Mouse (Mus musculus): ENCODE data around the gene Babam1.

Babam1 gene

DNA sequence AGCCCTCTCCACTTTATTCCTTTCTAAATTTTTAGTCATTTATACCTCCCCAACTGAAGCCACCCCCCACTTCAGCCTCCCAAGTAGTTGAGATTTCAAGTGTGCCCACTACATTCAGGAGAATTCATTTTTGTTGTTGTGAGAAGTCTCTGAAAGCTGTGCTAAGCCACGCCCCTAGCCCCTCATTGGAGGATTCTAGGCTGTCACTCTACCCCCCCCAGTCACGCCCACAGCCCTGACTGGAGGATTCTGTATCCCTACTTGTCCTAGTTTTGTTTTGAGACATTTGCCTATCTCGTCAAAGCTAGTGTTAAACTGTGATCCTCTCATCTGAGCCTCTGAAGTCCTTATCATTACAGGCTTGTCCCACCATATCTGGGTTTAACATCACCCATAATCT lies 3.8 kb upstream of the Babam1 start:
- Histone ChIP-seq H3K36me3 (ENCODE audit: control insufficient read depth, insufficient read depth, low read length, poor library complexity, severe bottlenecking) (no peaks in the 10 kb centered on the region), H3K27me3 (ENCODE audit: control insufficient read depth, insufficient read depth, low read length, poor library complexity, severe bottlenecking) (no peaks in the 10 kb centered on the region)
- DNase-seq (ENCODE audit: low read depth, low spot score), result no peak

GRCm38 (mm10) chr8:71394481-71394880 lies 2.2 kb upstream of the Babam1 start:
- DNase-seq (ENCODE audit: low read depth, low spot score), result no peak
- Histone ChIP-seq H3K36me3 (ENCODE audit: control insufficient read depth, insufficient read depth, low read length, poor library complexity, severe bottlenecking) (no peaks in the 10 kb centered on the region; the same call in 1 of the 2 replicates), H3K27me3 (ENCODE audit: control insufficient read depth, insufficient read depth, low read length, poor library complexity, severe bottlenecking) (no peaks in the 10 kb centered on the region)

DNA sequence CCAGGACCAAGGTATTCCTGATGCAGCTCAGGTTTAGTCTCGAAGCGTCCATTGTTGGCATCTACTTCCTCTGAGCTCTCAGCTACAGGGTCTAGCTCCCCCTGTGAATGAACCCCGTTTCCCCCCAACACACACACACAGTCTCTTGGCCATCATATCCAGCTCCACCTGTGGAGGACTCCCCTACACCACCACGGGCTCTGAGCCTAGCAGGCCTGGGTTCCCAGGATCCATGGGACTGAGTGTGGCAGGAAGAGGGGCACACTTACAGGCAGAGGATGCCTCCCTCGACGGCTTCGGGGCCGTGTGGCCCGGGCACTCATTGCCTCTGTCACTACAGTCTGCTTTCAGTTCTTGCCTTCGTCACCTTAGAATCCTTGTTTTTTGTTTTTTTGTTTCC lies 1.6 kb upstream of the Babam1 start:
- no peak for DNase-seq (ENCODE audit: low read depth, low spot score)
- Histone ChIP-seq H3K27me3 (ENCODE audit: control insufficient read depth, insufficient read depth, low read length, poor library complexity, severe bottlenecking) (no peaks in the 10 kb centered on the region), H3K36me3 (ENCODE audit: control insufficient read depth, insufficient read depth, low read length, poor library complexity, severe bottlenecking) (peaks cover 2% of the 10 kb centered on the region)

DNA sequence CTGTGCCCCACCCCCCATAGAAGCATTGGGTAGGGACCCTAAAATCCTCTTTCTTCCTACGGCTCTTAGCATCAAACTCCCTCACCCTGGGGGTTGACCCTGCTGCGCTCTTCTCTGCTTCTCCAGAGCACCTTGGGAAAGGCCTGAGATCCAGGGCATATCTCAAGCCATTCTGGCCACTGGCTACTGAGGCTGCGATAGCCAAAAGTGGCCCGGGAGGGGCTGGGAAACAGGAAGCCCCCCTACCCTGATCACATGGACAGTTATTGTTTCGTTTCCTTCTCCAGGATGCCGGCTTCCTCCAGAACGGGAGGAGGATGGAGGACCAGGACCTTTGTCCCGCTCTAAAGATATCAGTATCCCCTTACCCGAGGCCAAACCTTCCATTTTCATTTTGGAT lies 1.0 kb upstream of the Babam1 start, which contains the start of gene Ushbp1:
Gene Ushbp1 (minus strand): TSS at position 174 of the 400 bp plus-strand sequence.
- DNase-seq (ENCODE audit: low read depth, low spot score), result no peak
- Histone ChIP-seq H3K36me3 (ENCODE audit: control insufficient read depth, insufficient read depth, low read length, poor library complexity, severe bottlenecking) (peaks cover 2% of the 10 kb centered on the region), H3K27me3 (ENCODE audit: control insufficient read depth, insufficient read depth, low read length, poor library complexity, severe bottlenecking) (no peaks in the 10 kb centered on the region)

DNA sequence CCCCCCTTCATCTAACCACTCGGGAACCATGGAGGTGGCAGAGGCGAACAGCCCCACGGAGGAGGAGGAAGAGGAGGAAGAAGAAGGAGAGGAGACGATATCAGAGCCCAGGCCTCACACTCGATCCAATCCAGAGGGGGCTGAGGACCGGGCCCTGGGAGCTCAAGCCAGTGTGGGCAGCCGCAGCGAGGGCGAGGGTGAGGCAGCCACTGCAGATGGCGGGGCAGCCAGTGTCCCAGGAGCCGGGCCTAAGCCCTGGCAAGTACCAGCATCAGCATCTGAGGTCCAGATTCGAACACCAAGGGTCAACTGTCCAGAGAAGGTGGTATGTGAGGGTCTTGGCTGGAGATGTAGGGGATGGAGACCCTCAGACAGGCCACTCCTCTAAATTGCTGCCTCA lies 1.0 kb downstream of the Babam1 start:
- Histone ChIP-seq H3K27me3 (ENCODE audit: control insufficient read depth, insufficient read depth, low read length, poor library complexity, severe bottlenecking) (no peaks in the 10 kb centered on the region), H3K36me3 (ENCODE audit: control insufficient read depth, insufficient read depth, low read length, poor library complexity, severe bottlenecking) (peaks cover 2% of the 10 kb centered on the region)
- no peak for DNase-seq (ENCODE audit: low read depth, low spot score)

- Histone ChIP-seq H3K36me3 (ENCODE audit: control insufficient read depth, insufficient read depth, low read length, poor library complexity, severe bottlenecking) (peaks cover 2% of the 10 kb centered on the region), H3K27me3 (ENCODE audit: control insufficient read depth, insufficient read depth, low read length, poor library complexity, severe bottlenecking) (no peaks in the 10 kb centered on the region)
- no peak for DNase-seq (ENCODE audit: low read depth, low spot score)
Observed at GRCm38 (mm10) chr8:71400826-71401225, 4.2 kb downstream of the Babam1 start.

- Histone ChIP-seq H3K27me3 (ENCODE audit: control insufficient read depth, insufficient read depth, low read length, poor library complexity, severe bottlenecking) (no peaks in the 10 kb centered on the region), H3K36me3 (ENCODE audit: control insufficient read depth, insufficient read depth, low read length, poor library complexity, severe bottlenecking) (peaks cover 2% of the 10 kb centered on the region)
- no peak for DNase-seq (ENCODE audit: low read depth, low spot score)
Observed at GRCm38 (mm10) chr8:71401454-71401853, 4.8 kb downstream of the Babam1 start.

- Histone ChIP-seq H3K27me3 (ENCODE audit: control insufficient read depth, insufficient read depth, low read length, poor library complexity, severe bottlenecking) (no peaks in the 10 kb centered on the region), H3K36me3 (ENCODE audit: control insufficient read depth, insufficient read depth, low read length, poor library complexity, severe bottlenecking) (peaks cover 2% of the 10 kb centered on the region)
- DNase-seq (ENCODE audit: low read depth, low spot score), result no peak
Observed at GRCm38 (mm10) chr8:71402446-71402964, 5.8 kb downstream of the Babam1 start.

GRCm38 (mm10) chr8:71403107-71403885 lies 6.6 kb downstream of the Babam1 start:
- peaks cover 2% of the 10 kb centered on the region for H3K36me3 ChIP-seq (ENCODE audit: control insufficient read depth, insufficient read depth, low read length, poor library complexity, severe bottlenecking)
- no peaks in the 10 kb centered on the region for H3K27me3 ChIP-seq (ENCODE audit: control insufficient read depth, insufficient read depth, low read length, poor library complexity, severe bottlenecking)
- no peak for DNase-seq (ENCODE audit: low read depth, low spot score)

DNA sequence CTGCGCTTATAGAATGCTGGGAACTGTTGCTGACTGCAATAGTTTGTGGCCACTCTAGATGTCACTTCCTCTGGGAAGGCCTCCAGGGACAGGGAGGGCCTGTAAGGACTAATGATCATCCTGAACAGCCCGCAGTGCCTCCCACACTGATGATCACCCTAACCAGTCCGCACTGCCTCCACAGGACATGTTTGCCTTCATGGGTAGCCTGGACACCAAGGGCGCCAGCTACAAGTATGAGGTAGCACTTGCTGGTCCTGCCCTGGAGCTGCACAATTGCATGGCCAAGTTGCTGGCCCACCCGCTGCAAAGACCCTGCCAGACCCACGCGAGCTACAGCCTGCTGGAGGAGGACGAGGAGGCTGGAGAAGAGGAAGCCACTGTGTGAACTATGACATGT lies 7.3 kb downstream of the Babam1 start:
- DNase-seq (ENCODE audit: low read depth, low spot score), result no peak
- Histone ChIP-seq H3K27me3 (ENCODE audit: control insufficient read depth, insufficient read depth, low read length, poor library complexity, severe bottlenecking) (no peaks in the 10 kb centered on the region), H3K36me3 (ENCODE audit: control insufficient read depth, insufficient read depth, low read length, poor library complexity, severe bottlenecking) (peaks cover 2% of the 10 kb centered on the region; the same call in 1 of the 2 replicates)

DNA sequence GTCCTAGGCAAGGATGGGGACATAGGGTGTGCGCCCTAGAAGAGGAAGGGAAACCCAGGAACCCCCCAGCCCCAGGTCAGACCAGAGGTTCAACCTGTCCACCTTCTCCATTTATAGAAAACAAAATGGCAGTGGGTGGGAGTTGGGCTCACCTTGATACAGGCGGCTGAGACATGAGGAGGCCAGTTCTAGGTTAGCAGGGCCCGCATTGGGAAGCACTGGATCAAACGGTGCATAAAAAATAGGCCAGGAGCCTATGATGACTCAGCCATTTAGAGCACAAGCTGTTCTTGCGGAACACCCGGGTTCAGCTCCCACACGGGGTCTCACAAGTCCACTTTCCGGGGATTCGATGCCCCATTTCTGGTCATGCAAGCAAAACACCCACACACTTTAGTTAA lies 8.3 kb downstream of the Babam1 start:
- DNase-seq (ENCODE audit: low read depth, low spot score), result no peak
- H3K36me3 ChIP-seq (ENCODE audit: control insufficient read depth, insufficient read depth, low read length, poor library complexity, severe bottlenecking), result no peaks in the 10 kb centered on the region
- no peaks in the 10 kb centered on the region for H3K27me3 ChIP-seq (ENCODE audit: control insufficient read depth, insufficient read depth, low read length, poor library complexity, severe bottlenecking)

- no peaks in the 10 kb centered on the region for H3K27me3 ChIP-seq (ENCODE audit: control insufficient read depth, insufficient read depth, low read length, poor library complexity, severe bottlenecking)
- peak; percentile 95 for DNase-seq (ENCODE audit: low read depth, low spot score)
- H3K36me3 ChIP-seq (ENCODE audit: control insufficient read depth, insufficient read depth, low read length, poor library complexity, severe bottlenecking), result no peaks in the 10 kb centered on the region
Observed at GRCm38 (mm10) chr8:71405401-71406098, 8.9 kb downstream of the Babam1 start, which contains the start of gene Ankle1. Ankle1 (plus strand) TSS chr8:71406010.

- no peaks in the 10 kb centered on the region for H3K27me3 ChIP-seq (ENCODE audit: control insufficient read depth, insufficient read depth, low read length, poor library complexity, severe bottlenecking)
- peak; percentile 78 for DNase-seq (ENCODE audit: low read depth, low spot score)
- H3K36me3 ChIP-seq (ENCODE audit: control insufficient read depth, insufficient read depth, low read length, poor library complexity, severe bottlenecking), result no peaks in the 10 kb centered on the region
Observed at GRCm38 (mm10) chr8:71406099-71407015, 9.7 kb downstream of the Babam1 start.

- DNase-seq (ENCODE audit: low read depth, low spot score), result no peak
- no peaks in the 10 kb centered on the region for H3K27me3 ChIP-seq (ENCODE audit: control insufficient read depth, insufficient read depth, low read length, poor library complexity, severe bottlenecking)
- no peaks in the 10 kb centered on the region for H3K36me3 ChIP-seq (ENCODE audit: control insufficient read depth, insufficient read depth, low read length, poor library complexity, severe bottlenecking)
Observed at GRCm38 (mm10) chr8:71407441-71407840, 10.8 kb downstream of the Babam1 start.

All from splenic B cell, adult 2 months (primary cell).